Mouse (Mus musculus) midbrain, postnatal 0 days (tissue): ENCODE measurements around the gene Gna11. TPM values are rescaled to one million over a fixed set of nuclear protein-coding genes. Genes with fewer than 3 reads are reported as not detected.

ENCODE experiments used
- ATAC-seq: fragments of 200-750 bp; cut with Nextera tagmentation; 2 replicates; pipeline ENCODE4 v1.8.0; 2017; ENCODE audit warnings: moderate number of reproducible peaks, mild to moderate bottlenecking, moderate TSS enrichment, moderate library complexity; ENCODE audit not compliant: low FRiP score
- DNase-seq: peaks from one replicate; pipeline ENCODE4 v3.0.0-alpha.2; 2015; ENCODE audit warnings: low spot score
- H3K27ac ChIP-seq: fragments of 300-500 bp; sonication (generic); 2 replicates; pipeline ENCODE4 v1.5.1; 2014; ENCODE audit warnings: low read depth, mild to moderate bottlenecking, low read length, mixed read lengths
- H3K27me3 ChIP-seq: fragments of 300-500 bp; sonication (generic); 2 replicates; pipeline ENCODE4 v1.6.1; 2014; ENCODE audit warnings: low read length, control low read depth, mixed read lengths; ENCODE audit not compliant: insufficient read depth
- H3K36me3 ChIP-seq: fragments of 300-500 bp; sonication (generic); 2 replicates; pipeline ENCODE4 v1.6.1; 2014; ENCODE audit warnings: low read length, control low read depth, mixed read lengths; ENCODE audit not compliant: insufficient read depth
- H3K4me1 ChIP-seq: fragments of 300-500 bp; sonication (generic); 2 replicates; pipeline ENCODE4 v1.6.1; 2014; ENCODE audit warnings: mild to moderate bottlenecking, control low read depth, antibody characterized with exemption, low read length, mixed read lengths; ENCODE audit not compliant: insufficient read depth
- H3K4me2 ChIP-seq: fragments of 300-500 bp; sonication (generic); 2 replicates; pipeline ENCODE4 v1.6.1; 2014; ENCODE audit warnings: low read depth, mild to moderate bottlenecking, low read length, mixed read lengths; ENCODE audit not compliant: poor library complexity, severe bottlenecking
- H3K4me3 ChIP-seq: fragments of 300-500 bp; sonication (generic); 2 replicates; pipeline ENCODE4 v1.5.1; 2014; ENCODE audit warnings: low read depth, mild to moderate bottlenecking, low read length, moderate library complexity
- H3K9ac ChIP-seq: fragments of 300-500 bp; sonication (generic); replicated peaks from 2 replicates; pipeline ENCODE4 v1.6.1; 2014; ENCODE audit warnings: mild to moderate bottlenecking, low read length, moderate library complexity, mixed read lengths; ENCODE audit not compliant: poor library complexity, severe bottlenecking
- H3K9me3 ChIP-seq: fragments of 300-500 bp; sonication (generic); 2 replicates; pipeline ENCODE4 v1.6.1; 2016; ENCODE audit warnings: low read length, control low read depth
- CTCF ChIP-seq: IDR thresholded peaks from 2 replicates; pipeline ENCODE4 v1.5.1; 2016; ENCODE audit warnings: antibody characterized with exemption, mild to moderate bottlenecking
- WGBS: fragments of 180-500 bp; shearing (Covaris S2); extraction: QIAGEN DNeasy Blood & Tissue Kit; methylation state at CpG from one replicate; pipeline ENCODE4 v1.1.7; 2014; 5-methylcytosine and 5-hydroxymethylcytosine counted together
- polyA plus RNA-seq: library from polyadenylated mRNA; unstranded; fragments of >200 nt; fragmentation: Nextera tagmentation; extraction: Ambion mirVana; gene quantifications from 2 replicates; pipeline ENCODE4 v1.2.1, GENCODE M21; 2015
- total RNA-seq: library from RNA; depleted of rRNA; stranded (reverse); fragments of >200 nt; gene quantifications from 2 replicates; pipeline ENCODE4 v1.2.3, GENCODE M21; 2014

The Gna11 gene
- total and polyA plus RNA-seq, 2 experiments from 2014 or later = 108 to 130 TPM

- H3K9ac ChIP-seq = no peak overlapping the region
- WGBS = 69% methylated on average over 16 of the region's 16 CpGs
- ATAC-seq (no peak), DNase-seq (no peak)
- H3K4me1 ChIP-seq = no peaks in the 10 kb centered on the region
- H3K27me3 ChIP-seq = no peaks in the 10 kb centered on the region
- no peak overlapping the region for H3K27ac ChIP-seq
- H3K4me3 ChIP-seq = no peak overlapping the region
- peaks cover 34% of the 10 kb centered on the region for H3K36me3 ChIP-seq
- no peaks in the 10 kb centered on the region for H3K9me3 ChIP-seq
- TF ChIP-seq CTCF = no peak
- H3K4me2 ChIP-seq = no peak overlapping the region
Measured at GRCm38 (mm10) chr10:81534826-81535225, 10.2 kb downstream of the Gna11 start.

GRCm38 (mm10) chr10:81526779-81527178 lies 18.2 kb downstream of the Gna11 start:
- DNase-seq = peak; percentile 46
- Histone ChIP-seq H3K36me3 (peaks cover 33% of the 10 kb centered on the region), H3K27me3 (no peaks in the 10 kb centered on the region; the same call in 1 of the 2 replicates), H3K4me3 (no peak overlapping the region), H3K4me2 (no peak overlapping the region), H3K4me1 (no peaks in the 10 kb centered on the region), H3K9ac (no peak overlapping the region), H3K27ac (no peak overlapping the region), H3K9me3 (no peaks in the 10 kb centered on the region)
- TF ChIP-seq CTCF = peak; percentile 89
- 19% methylated on average over 14 of the region's 14 CpGs for WGBS
- no peak for ATAC-seq

GRCm38 (mm10) chr10:81525017-81525694 lies 19.8 kb downstream of the Gna11 start:
- 63% methylated on average over 12 of the region's 13 CpGs for WGBS
- H3K9ac ChIP-seq = no peak overlapping the region
- H3K36me3 ChIP-seq = peaks cover 18% of the 10 kb centered on the region
- ATAC-seq (no peak), DNase-seq (no peak)
- H3K27ac ChIP-seq = no peak overlapping the region
- H3K27me3 ChIP-seq = no peaks in the 10 kb centered on the region; the same call in 1 of the 2 replicates
- no peak for TF ChIP-seq CTCF
- no peak overlapping the region for H3K4me3 ChIP-seq
- H3K4me2 ChIP-seq = no peak overlapping the region
- H3K4me1 ChIP-seq = no peaks in the 10 kb centered on the region
- H3K9me3 ChIP-seq = no peaks in the 10 kb centered on the region

GRCm38 (mm10) chr10:81524051-81524605 lies 20.9 kb downstream of the Gna11 start, which contains the start of gene Gna15:
Gna15 (minus strand) TSS chr10:81524225.
- TF ChIP-seq CTCF = no peak
- Histone ChIP-seq H3K4me2 (no peak within 1 kb of the TSS), H3K9ac (no peak within 1 kb of the TSS), H3K4me1 (no peaks in the 10 kb centered on the region), H3K36me3 (peaks cover 7% of the 10 kb centered on the region; the same call in 1 of the 2 replicates), H3K27me3 (no peaks in the 10 kb centered on the region; the same call in 1 of the 2 replicates), H3K4me3 (no peak within 1 kb of the TSS), H3K27ac (no peak within 1 kb of the TSS), H3K9me3 (no peaks in the 10 kb centered on the region)
- ATAC-seq (no peak), DNase-seq (no peak)
- 16% methylated on average over 9 of the region's 9 CpGs for WGBS

GRCm38 (mm10) chr10:81523570-81523969 lies 21.4 kb downstream of the Gna11 start:
- 20% methylated on average over 19 of the region's 19 CpGs for WGBS
- DNase-seq (no peak), ATAC-seq (no peak)
- no peaks in the 10 kb centered on the region for H3K9me3 ChIP-seq
- 0 out of 2 replicates have a peak, but pooled peaks cover 2% of the 10 kb centered on the region for H3K36me3 ChIP-seq
- no peak overlapping the region for H3K9ac ChIP-seq
- no peak for TF ChIP-seq CTCF
- H3K27me3 ChIP-seq = no peaks in the 10 kb centered on the region; the same call in 1 of the 2 replicates
- no peak overlapping the region for H3K4me3 ChIP-seq
- no peak overlapping the region for H3K27ac ChIP-seq
- no peaks in the 10 kb centered on the region for H3K4me1 ChIP-seq
- no peak overlapping the region for H3K4me2 ChIP-seq

- no peak overlapping the region for H3K9ac ChIP-seq
- H3K36me3 ChIP-seq = 0 out of 2 replicates have a peak, but pooled peaks cover 2% of the 10 kb centered on the region
- no peak overlapping the region for H3K4me2 ChIP-seq
- no peak overlapping the region for H3K4me3 ChIP-seq
- no peak for TF ChIP-seq CTCF
- H3K9me3 ChIP-seq = no peaks in the 10 kb centered on the region
- ATAC-seq (no peak), DNase-seq (no peak)
- 76% methylated on average over 6 of the region's 6 CpGs for WGBS
- no peaks in the 10 kb centered on the region for H3K4me1 ChIP-seq
- H3K27me3 ChIP-seq = no peaks in the 10 kb centered on the region; the same call in 1 of the 2 replicates
- no peak overlapping the region for H3K27ac ChIP-seq
Measured at GRCm38 (mm10) chr10:81523142-81523541, 21.8 kb downstream of the Gna11 start.
